Mouse (Mus musculus) layer of hippocampus, adult 8-10 months (tissue): Measurements from ENCODE around the gene Bach2. TPM values are rescaled to one million over a fixed set of nuclear protein-coding genes. Genes with fewer than 3 reads are reported as not detected.

Experiments
- DNase-seq, 2 experiments: peaks; one replicate each; pipeline ENCODE4 v3.0.0; 2022; ENCODE audit warnings: low spot score in 2 of 2
- total RNA-seq, 4 experiments: library from RNA; stranded (reverse); gene quantifications; 2 replicates each; pipeline ENCODE4 v1.2.4; 2022

Bach2 gene
- total RNA-seq, 4 experiments from 2014 or later = 15.1 to 17.9 (median 17.0) TPM

DNA sequence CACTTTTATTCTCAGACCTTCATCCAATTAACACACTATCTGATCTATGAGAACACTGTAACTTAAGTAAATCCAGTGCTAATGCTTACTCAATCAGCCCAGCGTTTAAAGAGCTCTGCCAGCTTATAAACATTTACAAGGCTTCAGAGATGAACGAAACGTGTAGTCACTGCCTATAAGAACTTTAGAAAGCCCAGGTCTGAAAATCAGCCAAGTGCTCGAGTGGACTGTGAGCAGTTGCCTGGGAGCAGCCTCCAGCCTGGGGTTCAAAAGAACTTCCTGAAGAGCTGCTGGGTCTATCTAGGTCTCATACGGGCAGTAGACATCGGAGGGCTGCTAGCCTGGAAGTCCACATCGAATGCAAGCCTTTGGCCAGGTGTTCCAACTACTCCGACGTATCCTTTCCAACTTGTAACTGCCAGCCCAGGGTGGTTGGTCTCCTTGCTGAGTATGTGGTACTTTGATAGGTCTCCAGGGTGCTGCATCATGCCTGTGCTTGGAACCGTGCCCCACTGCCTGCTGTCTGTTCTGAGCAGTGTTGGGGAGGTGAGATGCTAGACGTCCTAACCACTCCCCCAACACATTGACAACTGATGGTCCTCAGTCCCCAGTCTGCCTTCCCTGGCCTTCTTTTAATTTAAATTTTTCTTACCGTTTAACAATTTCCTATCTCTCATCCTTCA, 117.5 kb downstream of the Bach2 start:
- no peak for DNase-seq

DNA sequence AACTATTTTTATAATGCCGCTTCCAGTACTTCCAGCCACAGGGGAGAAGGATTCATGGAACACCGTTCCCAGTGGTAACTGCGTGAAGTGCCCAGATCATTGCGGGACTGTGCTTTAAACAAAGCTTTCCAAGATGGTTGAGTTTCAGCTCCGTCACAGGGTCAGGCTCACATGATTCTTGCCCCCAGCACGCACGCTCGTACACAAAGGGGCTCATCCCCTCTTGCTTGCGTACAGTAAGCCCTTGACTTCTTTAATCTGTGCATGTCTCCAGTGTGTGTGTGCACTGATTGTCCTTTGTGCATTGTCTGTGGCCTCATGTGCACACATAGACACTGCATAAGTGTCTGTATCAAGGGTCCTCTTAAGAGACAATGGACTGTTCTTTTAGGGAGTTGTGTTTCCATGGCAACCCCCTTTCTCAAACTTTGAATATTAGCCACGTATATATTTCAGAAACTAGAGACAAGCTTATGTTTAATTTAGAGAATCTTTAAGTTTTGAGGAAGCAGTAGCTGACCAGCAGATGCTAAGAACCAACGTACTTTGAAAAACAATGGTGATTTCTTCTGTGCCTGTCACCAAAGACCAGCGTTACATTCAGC, 119.5 kb downstream of the Bach2 start:
- DNase-seq = no peak

DNA sequence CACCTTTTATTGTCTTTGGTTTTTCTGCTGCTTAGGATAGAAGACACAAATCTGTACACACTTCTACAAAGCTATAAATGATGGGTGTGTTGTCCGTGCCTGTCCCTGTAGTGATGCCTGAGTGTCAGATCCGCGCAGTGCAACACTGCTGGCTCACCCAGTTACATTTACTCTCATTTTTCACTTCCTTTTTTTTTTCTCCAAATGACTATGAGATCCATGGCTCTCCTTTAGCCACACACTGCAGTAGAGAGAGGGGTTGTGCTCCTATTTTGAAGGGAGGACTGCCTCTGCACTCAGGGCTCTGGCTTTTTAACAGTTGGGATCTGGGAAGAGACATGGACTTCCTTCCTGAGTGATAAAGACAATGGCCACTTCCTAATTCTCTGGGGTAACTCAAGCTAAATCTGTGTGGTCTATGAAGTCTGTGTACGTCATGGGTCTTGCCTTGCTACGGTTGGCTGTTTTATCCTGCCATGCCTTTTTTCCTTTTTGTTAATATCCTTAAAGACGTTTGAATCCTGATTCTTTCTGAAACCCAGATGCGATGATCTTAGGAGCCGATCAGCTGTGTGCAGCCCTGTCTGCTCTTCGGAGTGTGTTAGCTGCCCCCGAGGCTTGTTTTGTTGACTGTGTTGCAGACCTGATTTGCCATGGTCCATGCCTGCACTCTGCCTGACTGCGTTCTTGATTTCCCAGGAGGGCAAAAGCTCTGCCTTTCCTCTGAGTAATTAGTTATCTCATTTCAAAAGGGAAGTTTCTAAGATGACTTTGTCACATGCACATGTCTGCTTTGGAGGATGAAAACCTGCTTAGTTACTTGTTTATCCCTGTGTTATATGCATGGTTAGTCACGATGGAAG, 120.2 kb downstream of the Bach2 start:
- no peak for DNase-seq

DNA sequence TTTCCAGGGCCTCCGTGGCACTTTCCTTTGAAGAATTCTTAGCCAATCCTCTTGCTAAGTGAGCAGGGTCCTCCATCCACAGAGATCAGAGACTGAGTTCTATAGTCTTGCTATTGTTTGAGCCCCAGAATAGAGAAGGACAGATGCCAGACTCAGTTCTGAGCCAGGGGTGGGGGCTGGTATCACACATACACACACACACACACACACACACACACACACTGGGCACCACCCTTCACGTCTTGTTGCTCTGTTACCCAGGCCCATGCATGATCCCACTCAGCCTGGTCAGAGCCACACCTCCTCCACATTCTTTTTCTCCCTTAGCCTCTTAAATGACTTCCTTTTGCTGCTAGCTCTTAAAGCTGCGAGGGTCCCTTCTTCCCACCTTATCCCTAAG, 121.0 kb downstream of the Bach2 start:
- no peak for DNase-seq

DNA sequence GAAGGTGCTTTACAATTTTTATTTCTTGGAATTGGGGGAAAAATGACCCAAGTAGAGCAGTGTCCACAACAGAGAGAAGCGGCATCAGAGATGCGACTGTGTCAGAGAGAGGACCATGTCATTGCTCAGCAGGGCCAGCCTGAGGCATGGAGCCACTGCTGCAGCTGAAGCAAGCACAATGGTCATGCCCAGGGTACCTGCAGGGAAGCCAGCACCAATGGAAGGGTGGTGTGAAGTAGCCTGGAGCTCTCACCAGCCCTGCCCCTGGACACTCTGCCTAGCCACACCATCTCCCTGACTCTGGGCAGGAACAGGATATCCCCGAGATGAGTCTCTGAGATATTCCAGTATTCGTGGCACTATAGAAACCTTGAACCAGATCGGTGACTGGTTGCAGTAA, 121.9 kb downstream of the Bach2 start:
- no peak for DNase-seq

DNA sequence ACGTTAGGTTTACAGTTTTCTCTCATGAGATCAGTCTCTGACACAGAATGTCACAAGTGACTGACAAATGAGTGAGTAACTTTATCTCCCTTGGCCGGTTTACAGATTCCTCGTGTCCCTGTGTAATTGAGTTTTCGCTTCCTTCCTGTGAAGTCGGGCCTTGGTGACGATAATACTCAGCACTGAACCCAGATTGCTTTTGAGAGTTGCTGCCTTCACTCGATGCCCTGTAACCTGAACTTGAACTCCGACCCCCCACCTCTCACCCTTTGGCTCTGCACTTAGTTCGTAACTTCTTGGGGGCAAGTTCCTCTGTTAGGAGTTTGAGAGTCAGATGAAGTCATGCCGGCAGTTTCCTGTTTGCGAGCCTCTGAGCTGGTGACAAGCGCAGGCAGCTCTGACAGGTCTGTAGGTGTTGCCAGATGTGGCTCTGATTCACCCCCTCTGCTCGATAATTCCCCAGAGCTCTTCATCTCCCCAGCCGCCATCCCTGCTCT, 124.9 kb downstream of the Bach2 start:
- no peak for DNase-seq

DNA sequence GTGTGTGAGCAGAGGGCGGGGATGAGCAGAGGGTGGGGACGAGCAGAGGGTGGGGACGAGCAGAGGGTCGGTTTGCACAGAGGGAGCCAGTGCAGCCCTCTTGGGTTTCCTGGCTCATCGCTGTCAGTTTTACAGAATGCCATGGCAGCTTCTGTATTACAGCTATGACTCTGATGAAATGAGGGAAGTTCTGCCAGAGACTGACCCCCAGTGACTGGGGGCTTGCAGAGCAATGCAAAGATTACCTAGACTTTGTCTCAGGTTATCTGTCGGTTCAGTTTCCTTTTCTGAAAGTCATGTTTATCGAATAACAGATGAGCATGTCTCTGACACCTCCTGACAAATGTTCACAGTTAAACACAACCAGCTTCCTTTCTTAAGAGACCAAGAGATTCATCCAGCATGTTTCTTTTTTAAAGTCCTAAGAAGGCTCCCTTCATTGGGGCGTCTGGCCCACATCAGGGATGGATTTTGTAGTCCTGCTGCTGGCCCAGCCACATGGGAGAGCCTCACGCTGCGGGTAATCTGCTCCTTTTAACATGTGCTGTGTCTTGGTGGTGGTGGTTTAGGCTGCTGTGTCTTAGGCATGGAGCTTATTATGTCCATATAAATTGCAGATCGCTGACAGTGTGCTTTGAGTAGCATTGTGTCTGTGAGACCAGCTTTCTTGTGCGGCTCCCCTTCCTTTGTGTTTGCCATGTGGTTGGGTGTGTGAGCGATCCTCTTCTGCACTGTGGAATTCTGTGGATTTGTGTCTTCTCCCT, 126.7 kb downstream of the Bach2 start:
- DNase-seq = no peak

DNA sequence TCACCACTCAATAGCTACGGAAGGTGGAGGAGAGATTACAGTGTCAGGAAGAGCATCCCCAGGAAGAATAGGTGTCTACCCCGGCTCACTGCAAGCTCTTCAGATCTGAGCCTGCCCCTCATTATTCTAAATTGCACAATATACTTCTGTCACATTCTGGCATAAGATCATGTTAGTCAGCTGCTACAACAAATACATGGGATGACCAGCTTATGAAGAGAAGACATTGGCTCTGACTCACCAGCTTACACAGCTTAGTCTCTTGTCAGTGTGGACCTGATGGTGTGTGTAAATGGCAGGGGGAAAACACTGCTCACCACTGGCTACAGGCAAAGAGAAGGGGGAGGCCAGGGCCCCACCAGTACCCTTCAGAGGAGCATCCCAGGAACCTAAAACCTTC, 127.6 kb downstream of the Bach2 start:
- no peak for DNase-seq

DNA sequence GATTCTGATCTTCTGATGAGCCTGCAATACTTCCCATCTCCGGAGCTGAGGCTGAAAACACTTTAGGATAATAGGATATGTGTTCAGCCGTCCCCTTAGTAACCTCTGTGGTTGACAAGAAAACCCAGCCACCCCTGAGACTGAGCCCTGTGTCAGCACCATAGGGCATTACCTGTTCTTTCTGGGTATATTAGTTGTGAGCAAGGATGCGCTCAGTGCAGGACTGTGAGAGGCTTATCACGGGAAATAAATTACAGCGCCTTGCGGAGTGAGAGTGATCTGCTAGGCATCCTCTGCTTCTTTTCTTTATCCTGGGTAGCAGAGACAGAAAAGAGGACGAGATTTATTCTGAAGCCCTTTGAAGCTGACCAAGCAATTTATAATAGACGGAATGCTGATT, 129.7 kb downstream of the Bach2 start:
- DNase-seq = no peak

DNA sequence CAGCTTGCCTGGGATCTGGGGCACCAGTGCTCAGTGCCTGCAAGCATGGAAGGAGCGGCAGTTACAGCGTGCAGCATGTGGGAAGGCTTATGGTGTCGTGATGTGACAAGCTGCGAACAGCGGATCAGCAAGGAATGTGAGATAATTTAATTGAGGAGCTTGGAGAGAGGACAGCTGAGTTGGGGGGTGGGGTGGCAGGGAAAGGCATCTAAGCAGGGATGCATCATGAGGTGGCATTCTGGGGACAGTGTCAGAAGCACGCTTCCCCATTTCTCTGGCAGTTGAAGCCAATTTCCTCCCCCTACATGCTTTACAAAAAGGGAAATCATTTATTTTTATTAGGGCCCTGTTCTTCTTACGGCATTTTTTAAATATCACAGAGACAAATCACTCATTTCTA, 134.5 kb downstream of the Bach2 start:
- DNase-seq = peak; percentile 56 to 58

DNA sequence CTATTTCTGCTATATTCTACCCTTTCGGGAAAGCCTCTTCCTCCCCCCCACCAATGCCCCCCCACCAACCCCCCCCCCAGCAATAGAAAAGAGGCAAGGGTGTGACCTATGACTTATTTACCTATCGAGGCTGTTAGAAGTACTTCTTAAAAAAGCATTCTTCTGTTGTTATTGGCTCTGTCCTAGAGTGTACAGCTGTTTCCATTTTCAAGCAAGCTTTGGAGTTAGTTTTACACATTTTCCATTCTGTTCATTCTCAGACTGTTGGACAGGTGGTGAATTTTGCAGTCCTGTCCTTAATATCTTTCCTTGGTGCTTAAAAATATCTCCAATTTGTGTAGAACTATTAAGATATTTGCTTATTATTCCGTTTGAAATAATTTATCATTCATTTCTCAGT, 134.9 kb downstream of the Bach2 start:
- DNase-seq = no peak

DNA sequence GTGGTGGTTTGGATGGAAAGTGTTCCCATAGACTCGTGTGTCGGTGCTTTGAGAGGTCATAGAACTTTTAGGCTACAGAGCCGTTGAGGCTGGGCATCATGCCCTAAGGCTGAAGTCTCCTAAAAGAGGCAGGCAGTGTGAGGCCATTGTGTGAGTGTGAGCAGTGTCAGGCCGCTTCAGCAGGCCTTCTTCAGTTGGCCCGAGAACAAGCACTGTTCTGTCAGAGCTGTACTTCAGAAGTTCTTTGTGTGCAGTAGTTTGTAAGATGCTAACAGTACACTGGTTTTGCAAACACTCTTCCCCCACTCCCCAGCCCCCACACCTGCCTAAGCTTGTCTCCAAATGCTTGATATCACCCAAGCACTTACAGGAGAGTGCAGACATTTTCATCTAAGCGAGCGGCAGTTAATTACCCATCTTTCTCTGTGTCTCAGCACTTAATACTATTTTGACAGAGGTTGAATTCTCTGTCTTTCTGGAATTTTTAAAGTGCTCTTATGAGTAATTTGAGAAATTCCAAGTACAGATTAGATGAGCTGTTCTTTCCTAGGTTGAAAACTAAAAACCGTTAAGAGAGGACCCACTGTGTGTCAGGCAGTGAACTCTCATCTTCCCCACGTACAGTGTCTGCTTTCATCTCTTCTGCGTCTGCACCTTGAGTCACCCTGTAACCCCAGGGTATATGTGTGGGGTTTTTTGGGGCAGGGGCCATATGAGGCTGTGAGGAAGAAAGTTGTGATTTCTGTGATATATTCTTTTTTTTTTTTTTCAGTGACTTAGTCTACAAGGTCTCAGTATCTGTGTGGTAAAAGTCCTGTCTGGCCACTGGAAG, 136.4 kb downstream of the Bach2 start:
- DNase-seq = no peak

DNA sequence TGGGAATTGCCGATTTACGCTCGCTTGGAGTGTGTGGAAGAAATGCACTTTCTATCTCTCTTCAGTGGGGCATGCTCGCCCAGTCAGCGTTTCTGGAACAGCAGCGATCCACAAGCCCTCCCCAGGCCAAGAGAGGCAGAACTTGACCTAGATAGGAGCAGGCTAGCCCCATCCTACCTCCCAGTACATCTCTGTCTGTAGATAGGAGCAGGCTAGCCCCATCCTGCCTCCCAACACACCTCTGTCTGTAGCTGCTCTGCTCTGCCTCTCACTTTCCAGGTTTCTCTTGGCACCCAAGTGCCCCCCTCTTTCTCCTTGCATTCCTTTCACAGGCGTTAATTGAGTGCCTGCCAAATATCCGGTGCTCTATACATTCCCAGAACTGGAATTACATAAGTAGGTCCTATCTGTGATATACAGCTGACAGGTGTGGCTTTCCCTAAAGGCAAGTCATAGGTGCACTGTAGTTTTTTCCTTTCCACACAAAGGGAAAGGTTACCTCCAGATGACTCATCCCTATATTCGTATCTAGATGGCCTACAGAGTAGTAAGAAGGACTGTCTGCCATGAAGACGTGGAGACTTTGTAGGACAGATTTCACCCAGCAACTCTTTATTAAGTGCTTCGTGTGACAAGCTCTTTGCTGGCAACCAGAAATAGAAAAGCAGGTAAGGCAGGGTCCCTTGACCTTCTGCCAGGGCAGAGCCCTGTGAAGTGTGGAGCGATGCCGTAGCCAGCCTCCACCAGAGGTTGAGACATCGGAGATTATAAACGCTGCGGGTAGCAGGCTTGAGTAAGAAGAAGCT, 137.3 kb downstream of the Bach2 start:
- no peak for DNase-seq

DNA sequence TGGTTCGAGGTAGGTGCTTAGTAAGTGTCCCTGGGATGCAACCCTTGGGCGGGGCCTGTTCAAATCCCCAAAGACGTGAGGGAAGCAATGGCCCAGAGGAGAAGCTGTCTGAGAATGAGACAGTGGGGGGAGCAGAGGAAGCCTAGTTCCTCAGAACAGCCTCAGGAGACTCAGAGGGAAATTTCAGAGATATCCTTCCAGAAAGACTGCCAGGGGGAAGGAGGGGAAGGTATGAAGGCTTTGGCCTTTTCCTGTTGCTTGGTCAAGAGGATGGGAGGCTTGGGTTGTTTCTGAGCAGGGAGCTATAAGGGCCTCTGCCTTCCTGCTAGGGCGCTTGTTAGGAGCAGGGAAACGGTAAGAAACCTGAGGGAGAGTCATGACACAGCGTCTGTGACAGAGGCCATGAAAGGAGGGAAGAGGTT, 137.9 kb downstream of the Bach2 start:
- no peak for DNase-seq

DNA sequence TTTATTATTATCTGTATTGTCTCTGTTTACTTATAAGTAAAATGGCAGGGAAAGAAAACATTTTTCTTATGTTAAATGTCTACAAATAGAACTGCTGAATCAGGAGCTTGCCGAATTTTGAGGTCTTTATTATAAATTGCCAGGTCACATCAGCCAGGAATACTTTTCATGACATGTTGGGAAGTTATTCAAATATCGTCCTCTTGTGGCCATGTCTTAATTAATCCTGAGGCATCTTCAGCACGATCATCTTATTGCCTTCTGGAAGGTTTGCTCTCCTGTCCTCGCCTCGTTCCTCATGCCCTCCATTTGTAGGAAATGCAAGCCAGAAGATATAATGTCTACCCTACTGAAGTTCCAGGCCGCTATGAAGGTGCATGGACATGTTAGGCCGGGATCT, 140.5 kb downstream of the Bach2 start:
- no peak for DNase-seq

DNA sequence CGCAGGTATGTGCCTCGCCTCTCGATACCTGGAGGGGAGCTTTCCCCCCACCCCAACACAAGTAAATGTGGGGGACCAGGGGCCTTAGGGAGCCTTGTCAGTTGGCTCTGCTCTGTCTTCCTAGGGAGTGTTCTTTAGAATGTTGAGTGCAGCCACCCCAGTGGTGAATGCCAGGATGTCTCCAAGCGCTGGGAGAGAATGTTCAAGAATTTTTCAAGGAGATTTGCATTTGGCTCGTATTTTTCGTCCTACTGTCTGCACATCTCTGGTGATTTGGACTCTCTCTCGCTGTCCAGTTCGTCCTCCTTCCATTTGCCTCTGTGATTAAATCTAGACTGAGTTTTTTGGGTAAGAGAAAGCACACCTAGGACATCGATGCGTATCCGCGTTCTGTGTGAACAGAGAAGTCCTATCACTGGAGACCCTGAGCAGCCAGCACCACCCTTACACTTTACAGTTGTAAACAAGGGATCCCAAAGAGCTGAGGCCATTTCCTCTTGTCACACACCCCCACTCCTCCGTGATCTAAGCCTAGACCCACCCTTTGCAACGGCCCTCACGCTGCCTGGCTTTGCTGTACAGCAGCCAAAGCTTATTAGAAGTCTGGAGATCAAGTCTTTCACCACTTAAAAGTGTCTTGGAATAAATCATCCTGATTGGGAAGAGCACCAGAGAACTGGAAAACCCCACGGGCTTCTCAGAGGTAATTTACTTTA, 143.2 kb downstream of the Bach2 start:
- DNase-seq = no peak

DNA sequence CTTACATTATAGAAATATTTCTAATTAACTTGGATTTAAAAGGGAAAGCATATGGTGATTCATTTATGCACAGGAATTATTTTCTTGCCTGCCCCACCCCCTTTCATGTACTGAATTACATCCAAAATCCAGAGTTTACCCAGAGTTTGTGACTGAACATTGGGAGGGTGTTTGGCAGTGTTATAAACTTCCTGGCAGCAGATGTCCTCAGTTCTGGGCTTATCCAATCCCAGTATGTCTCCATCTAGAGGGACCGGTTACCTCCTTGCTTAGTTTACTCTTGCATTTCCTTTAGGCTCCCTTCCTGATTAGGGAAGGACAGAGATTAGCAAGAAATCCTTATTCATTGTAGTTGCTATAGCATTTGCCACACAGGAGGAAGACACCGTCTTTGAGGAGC, 146.5 kb downstream of the Bach2 start:
- no peak for DNase-seq

DNA sequence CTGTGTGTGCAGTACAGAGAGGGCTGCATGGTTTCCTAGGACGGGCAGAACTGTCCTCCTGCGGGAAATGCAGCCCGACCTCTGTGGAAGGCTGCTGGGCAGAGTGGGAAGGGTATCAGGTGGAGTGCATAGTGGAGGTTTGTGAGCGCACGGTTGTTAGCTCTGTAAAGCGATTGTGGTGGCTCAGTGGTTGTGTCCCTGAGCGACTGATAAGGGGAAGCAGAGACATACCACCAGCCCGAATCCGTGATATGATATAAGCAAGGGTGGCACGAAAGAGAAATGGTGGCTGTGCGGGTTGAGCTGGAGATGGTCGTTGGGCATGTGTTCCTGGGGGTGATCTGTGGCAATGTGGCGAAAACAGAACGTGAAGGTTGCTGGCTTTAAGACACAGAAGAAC, 147.0 kb downstream of the Bach2 start:
- DNase-seq = no peak

DNA sequence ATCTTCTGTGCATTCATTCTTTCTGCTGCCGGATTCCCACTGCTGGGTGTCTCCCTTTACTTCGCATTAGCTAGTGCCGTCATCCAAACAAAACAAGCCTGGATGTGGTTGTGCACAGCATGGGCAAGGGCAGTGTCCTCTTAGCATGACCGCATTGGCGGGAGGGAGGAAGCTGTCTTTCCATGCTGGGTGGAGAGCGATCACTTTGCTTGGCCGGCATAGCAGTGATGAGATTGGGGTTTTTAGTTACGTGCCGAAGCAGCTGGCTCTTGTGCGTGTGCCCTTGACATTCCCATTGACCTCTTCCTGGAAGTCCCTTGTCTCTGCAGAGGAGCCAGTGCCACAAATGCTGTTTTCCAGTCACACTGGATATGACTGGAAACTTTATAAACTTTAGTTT, 147.7 kb downstream of the Bach2 start:
- DNase-seq = no peak
